Mouse (Mus musculus): ENCODE data around the gene Ntf3.

Ntf3 gene

DNA sequence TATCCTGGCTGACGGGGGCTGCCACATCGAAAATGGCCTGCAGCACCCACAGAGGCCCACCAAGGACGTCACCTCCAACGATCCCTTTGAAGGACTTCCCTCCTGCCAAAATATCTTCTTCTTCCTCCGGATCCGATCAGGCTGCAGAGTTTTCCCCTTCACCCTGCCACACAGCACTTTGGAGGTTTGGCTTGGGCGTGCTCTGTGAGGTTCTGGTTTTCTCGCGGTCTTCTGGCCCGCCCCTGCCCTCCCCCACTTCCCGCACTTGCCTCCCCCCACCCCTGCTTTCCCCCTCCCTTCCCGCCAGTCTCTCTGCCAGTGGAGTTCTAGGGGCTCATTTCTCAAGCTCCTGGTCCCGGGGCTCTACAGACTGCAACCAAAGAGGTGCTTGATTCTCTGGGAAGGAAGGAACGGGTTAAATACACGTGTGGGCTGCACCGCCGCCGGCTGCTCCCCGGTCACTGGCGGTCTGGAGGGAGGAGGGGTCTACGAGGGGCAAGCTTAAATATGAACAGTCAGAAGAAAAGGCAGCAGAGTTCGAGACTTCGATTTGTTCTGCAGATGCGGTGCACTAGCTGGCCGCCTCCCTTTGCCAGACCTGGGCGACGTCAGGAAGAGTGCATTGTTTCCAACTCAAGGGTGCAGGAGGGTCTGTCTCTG lies at the start of gene Ntf3:
TSS of gene Ntf3 (minus strand) at position 363 of the 660 bp plus-strand sequence.
- in situ Hi-C loops (cut with MboI, MseI): loop anchor here (10.0 to 25.0 kb wide), 2 partner anchors 654 to 718 kb away; no protein-coding TSS in a partner anchor

GRCm38 (mm10) chr6:126213330-126213729 lies 46.6 kb upstream of the Ntf3 start:
- in situ Hi-C loops (cut with MboI, MseI): no loop called here

DNA sequence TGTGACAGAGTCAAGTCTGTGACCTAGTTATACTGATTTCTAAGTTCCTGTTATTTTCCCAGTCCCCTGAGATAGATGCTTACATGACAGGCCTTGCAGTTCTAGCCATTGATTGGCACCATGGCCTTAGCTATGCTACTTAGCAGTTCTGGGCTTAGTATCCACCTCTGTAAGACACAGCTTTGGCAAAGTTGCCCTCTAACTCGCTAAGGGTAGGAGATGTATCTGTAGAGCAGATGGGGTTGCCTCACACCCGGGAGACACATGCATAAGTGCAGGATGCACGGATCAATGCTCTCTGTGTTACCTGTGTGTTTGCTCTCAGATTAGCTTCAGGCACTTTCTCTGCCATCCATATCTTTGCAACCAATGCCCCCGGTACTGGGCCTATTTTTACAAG lies 36.7 kb upstream of the Ntf3 start:
- in situ Hi-C loops (cut with MboI, MseI): no loop called here

DNA sequence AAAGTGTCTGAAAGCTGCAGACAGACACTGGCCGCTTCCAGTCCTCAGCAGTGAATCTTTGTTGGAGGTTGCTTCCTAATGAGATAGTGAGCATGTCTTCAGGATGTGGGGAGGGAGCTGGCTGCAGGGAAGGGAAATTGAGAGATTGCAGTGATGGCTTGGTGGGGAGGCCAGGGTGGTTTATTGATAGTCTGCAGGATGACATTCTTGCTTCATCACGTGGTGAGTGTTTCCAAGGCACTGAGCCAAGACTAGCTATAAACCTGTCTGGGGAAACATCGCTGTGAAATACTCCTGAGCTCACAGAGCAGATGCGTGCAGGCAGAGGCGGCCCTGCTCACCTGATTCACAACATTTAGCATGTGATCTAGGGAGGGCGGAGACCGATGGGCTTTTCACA lies 36.2 kb upstream of the Ntf3 start:
- in situ Hi-C loops (cut with MboI, MseI): no loop called here

DNA sequence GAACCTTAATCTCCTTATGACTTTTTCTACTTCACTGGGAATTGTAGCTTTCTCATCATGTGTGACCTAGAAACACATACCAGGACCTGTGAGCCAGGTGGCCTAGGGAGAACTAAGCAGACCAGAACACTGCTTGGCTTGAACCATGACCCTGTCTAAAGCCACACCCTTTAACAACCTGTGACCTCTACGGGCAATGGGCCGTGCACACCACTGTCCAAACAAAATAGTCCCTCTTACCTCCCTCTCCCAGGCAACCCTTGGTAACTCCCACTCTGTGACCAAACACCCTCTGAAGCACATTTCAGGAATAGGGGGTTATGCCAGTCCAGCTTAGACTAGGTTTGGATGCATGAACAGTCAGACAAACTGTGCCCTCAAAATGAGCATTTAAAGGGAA lies 35.0 kb upstream of the Ntf3 start:
- in situ Hi-C loops (cut with MboI, MseI): no loop called here

- in situ Hi-C loops (cut with MboI, MseI): no loop called here
Measured at GRCm38 (mm10) chr6:126199916-126200315, 33.2 kb upstream of the Ntf3 start.

DNA sequence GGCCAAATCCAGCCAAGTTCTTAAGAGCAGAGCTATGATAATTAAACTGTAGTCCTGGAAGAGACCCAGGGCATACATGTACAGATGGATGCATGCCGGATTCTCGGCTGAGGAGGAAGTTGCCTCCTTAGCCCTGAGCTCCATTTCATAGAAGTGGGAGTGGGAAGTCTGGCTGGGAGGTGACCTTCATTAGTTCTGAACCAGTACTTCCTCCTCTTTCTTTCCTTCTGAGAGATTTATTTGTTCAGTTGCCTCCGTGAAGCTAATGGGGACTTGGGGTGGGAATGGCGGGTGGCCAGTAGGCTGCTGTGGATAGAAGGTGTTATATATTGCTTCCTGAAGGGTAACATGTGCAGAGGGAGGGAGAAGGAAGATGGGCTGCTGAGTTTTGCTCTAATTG lies 28.1 kb upstream of the Ntf3 start:
- in situ Hi-C loops (cut with MboI, MseI): no loop called here

DNA sequence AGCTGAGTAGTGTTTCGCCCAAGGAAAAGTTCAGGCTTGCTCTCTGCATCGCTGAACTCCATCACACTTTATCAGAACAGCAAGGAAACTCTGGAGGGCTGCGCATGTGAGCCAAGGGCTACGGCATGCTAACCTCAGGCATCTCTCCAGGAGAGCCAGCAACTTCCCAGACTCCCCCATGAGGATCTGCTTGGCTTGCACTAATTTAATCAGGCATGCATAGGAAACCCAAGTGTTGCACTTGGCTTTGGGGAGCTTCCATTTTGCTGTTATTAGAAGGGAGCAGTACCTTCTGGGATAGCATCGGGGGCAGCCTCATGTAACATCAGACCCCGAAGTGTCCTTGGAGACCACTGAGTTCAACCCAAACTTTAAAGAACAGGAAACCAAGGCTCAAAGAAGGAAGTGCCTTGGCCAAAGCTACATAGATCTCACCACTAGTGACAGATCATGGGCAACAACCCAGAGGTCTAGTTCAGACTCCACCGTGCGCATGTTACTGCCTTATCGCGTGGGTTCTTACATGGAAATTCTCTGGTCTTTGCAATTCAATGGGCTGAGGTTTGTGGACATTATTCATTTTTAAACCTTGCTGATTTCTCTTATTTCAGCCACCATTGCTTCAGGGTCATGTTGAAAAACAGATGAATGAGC lies 23.6 kb upstream of the Ntf3 start:
- in situ Hi-C loops (cut with MboI, MseI): no loop called here

- in situ Hi-C loops (cut with MboI, MseI): no loop called here
Measured at GRCm38 (mm10) chr6:126187400-126187799, 20.7 kb upstream of the Ntf3 start.

- in situ Hi-C loops (cut with MboI, MseI): no loop called here
Measured at GRCm38 (mm10) chr6:126186116-126186515, 19.4 kb upstream of the Ntf3 start.

DNA sequence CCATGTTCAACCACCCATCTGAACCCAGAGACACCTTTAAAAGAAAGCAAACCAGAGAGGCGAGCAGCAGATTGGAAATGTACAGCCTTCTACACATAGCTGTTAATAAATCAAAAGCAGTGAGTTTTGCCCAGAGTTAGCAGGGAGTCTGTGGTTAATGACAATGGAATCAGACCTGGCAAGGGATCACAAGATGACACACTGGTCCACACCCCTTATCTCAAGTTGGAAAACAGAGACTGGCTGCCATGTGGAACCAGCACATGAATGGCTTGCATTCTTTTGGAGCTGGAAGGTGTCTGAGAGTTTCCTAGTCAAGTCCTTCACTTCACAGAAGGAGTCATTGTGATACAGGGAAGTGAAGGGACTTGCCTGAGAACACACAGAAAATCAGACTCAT lies 5.4 kb upstream of the Ntf3 start:
- in situ Hi-C loops (cut with MboI, MseI): loop anchor here in 1 of 2 experiments (25.0 kb wide), 1 partner anchor 660 kb away; no protein-coding TSS in a partner anchor

DNA sequence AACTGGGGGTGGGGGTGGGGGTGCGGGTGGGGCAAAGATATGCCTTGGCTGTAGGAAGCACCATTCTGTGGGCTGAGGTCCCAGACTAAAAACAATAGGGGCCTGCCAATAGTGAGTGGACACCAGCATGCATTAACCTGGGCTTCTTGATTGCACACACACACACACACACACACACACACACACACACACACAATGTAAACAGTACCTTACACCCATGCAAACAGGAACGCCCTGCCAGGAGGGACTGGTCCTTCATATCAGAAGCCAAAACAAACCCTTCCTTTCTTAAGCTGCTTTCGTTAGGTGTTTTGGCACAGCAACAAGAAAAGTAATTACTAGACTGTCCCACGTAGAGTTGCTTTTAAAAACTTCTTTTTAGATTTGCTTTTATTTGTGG lies 4.1 kb upstream of the Ntf3 start:
- in situ Hi-C loops (cut with MboI, MseI): loop anchor here in 1 of 2 experiments (25.0 kb wide), 1 partner anchor 658 kb away; no protein-coding TSS in a partner anchor

DNA sequence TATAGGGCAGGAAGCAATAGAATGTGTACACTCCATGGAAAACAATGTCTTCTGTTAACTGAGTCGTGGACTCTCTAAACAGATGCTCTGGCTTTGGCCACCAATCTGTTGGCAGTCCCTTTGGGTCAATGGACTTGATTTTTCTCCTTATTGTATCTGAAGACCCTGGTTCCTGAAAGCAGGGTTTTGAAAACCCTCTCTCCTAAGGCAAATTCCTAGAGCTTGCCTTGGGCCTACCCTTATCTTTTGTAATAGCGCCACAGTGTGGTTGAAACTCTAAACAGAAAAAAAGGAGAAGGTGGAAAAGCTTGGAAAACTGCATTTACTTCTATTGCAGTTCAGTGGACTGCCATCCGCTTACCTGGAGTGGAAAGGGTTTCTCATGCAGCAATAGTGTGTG lies 1.0 kb upstream of the Ntf3 start:
- in situ Hi-C loops (cut with MboI, MseI): loop anchor here (10.0 to 25.0 kb wide), 2 partner anchors 655 to 717 kb away; no protein-coding TSS in a partner anchor

DNA sequence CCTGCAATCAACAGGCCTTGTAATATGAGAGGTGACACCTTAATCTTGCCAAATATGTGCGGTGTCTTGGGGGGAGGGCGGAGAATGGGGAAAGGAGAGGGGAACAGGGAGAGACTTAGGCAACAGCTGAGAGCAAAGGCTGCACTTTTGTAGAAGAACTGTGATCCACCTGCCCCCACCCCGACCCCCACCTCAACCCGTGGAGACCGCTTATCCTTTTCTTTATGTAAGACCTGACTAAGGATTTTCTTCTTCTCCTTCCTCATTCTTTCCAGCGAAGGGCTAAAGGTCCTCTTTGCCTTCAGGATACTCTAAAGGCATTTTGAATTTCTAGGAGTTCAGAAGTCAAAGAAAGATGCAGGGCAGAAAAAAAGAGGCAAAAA lies 489 bp upstream of the Ntf3 start:
- in situ Hi-C loops (cut with MboI, MseI): loop anchor here (10.0 to 25.0 kb wide), 2 partner anchors 655 to 718 kb away; no protein-coding TSS in a partner anchor

GRCm38 (mm10) chr6:126165591-126166155 lies 1.0 kb downstream of the Ntf3 start:
- in situ Hi-C loops (cut with MboI, MseI): loop anchor here (10.0 to 25.0 kb wide), 2 partner anchors 653 to 719 kb away; no protein-coding TSS in a partner anchor

- in situ Hi-C loops (cut with MboI, MseI): loop anchor here (10.0 to 25.0 kb wide), 2 partner anchors 652 to 720 kb away; no protein-coding TSS in a partner anchor
Measured at GRCm38 (mm10) chr6:126164781-126165180, 1.9 kb downstream of the Ntf3 start.

DNA sequence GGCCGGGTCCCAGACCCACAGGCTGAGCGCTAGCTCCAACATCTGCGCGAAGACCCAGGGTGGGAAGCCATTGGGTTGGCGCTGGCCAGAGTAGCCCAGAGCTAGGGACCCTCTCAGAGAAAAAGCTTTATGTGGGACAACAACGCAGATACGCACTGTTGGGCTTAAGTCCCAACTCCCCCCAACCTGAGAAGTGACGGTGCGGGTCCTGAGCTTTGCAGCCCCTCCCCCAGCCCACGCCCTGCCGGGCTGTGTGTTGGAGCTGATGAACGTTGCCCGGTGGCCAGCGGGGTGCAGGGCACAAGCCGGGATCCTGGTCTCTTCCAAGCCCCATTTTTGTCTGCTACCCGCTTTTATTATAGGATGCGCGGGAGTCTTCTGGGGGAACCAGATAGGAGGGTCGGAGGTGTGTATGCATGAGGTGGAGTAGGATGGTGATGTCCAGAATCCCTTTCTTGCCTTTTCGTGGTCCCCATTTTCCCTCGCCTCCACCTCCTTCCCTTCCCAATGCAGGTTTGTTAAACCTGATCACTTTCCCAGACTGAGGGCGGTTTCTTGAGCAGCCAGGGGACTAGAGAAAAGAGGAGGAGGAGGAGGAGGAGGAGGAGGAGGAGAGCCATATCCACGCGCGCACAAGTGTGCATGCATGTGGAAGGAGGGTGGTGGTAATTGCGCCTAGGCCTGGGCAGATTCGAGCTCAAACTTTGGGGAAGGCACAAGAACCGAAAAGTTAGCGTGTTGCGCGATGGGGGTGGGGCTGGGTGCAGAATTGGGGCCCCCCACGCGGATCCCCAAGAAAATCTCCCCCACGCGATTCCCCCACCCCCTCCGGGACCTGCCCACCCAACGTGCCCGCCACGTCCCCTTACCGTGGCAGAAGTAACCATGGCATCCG lies 2.6 kb downstream of the Ntf3 start:
- in situ Hi-C loops (cut with MboI, MseI): loop anchor here (10.0 to 25.0 kb wide), 2 partner anchors 652 to 721 kb away; no protein-coding TSS in a partner anchor

DNA sequence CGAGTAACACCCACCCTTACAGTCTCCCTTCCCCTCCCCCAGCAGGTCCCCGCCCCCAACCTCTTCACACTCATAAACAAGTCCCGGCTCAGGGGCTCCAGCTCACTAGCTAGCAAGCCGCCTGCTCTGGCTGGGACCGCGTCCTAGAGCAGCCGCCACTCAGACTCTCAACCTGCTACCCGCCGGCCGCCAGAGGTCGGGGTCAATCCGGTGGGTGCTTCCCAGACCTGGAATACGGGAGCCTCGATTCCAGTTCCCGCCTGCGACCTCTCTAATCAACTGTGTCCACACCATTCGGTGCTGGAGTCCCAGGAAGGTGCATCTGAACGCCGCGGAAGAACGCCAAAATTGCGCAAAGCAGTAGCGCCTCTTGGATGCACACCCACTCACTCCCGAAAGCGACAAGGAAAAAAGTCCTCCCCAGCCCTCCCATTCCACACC lies 3.5 kb downstream of the Ntf3 start:
- in situ Hi-C loops (cut with MboI, MseI): loop anchor here (10.0 to 25.0 kb wide), 2 partner anchors 651 to 722 kb away; no protein-coding TSS in a partner anchor

DNA sequence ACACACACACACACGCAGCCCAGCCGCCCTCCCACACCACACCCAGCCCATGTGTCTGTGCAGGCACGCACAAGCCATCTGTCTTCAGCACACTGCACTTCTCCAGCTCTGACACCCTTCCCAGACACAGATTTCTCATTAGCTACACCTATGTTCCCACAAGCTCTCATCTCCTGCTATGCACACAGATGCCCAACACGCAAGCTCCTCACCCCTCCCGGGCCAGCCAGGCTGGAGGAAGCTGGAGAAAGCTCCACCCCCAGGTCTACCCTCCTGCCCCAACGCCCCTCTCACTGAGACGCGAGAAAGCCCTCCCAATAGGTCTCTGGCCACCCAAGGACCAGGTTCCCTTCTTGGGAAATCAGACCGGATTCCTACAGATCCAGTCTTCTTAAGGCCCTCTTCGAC lies 4.4 kb downstream of the Ntf3 start:
- in situ Hi-C loops (cut with MboI, MseI): loop anchor here (10.0 to 25.0 kb wide), 2 partner anchors 650 to 722 kb away; no protein-coding TSS in a partner anchor

- in situ Hi-C loops (cut with MboI, MseI): loop anchor here (10.0 to 25.0 kb wide), 2 partner anchors 649 to 723 kb away; no protein-coding TSS in a partner anchor
Measured at GRCm38 (mm10) chr6:126161571-126162340, 5.0 kb downstream of the Ntf3 start.

All from T-helper 17 cell (primary cell).